Mouse (Mus musculus) olfactory bulb, adult 2 months (tissue): ENCODE measurements around the gene Pld1. TPM values are rescaled to one million over a fixed set of nuclear protein-coding genes. Genes with fewer than 3 reads are reported as not detected.

Experiments used
- H3K27ac ChIP-seq: fragments of 200-500 bp; 2 replicates; pipeline ENCODE4 v1.5.1; 2012; ENCODE audit warnings: low read depth, low read length; ENCODE audit not compliant: insufficient read depth
- H3K4me1 ChIP-seq: fragments of 200-500 bp; 2 replicates; pipeline ENCODE4 v1.6.1; 2012; ENCODE audit warnings: low read length; ENCODE audit not compliant: control insufficient read depth, insufficient read depth
- H3K4me3 ChIP-seq: fragments of 200-500 bp; 2 replicates; pipeline ENCODE4 v1.5.1; 2012; ENCODE audit warnings: mild to moderate bottlenecking, low read depth, low read length, moderate library complexity; ENCODE audit not compliant: insufficient read depth
- CTCF ChIP-seq: fragments of 200-500 bp; IDR thresholded peaks from 2 replicates; pipeline ENCODE4 v1.5.1; 2012; ENCODE audit warnings: low read depth, mild to moderate bottlenecking, low read length, moderate library complexity; ENCODE audit not compliant: insufficient read depth
- POLR2A ChIP-seq: fragments of 200-500 bp; IDR thresholded peaks from 2 replicates; pipeline ENCODE4 v1.6.1; 2012; ENCODE audit warnings: mild to moderate bottlenecking, low read depth, low read length, moderate library complexity; ENCODE audit not compliant: insufficient read depth
- WGBS: fragments of 180-500 bp; shearing (Covaris S2); methylation state at CpG from one replicate; pipeline ENCODE4 v1.1.7; 2018; 5-methylcytosine and 5-hydroxymethylcytosine counted together
- polyA plus RNA-seq: library from polyadenylated mRNA; stranded (reverse); fragments of >200 nt; gene quantifications from 2 replicates; pipeline ENCODE4 v1.2.4, GENCODE M21; 2012; ENCODE audit warnings: low replicate concordance; ENCODE audit not compliant: missing spikeins, insufficient read depth, insufficient read length

Pld1 gene
- polyA plus RNA-seq, 1 experiment, result not detected

DNA sequence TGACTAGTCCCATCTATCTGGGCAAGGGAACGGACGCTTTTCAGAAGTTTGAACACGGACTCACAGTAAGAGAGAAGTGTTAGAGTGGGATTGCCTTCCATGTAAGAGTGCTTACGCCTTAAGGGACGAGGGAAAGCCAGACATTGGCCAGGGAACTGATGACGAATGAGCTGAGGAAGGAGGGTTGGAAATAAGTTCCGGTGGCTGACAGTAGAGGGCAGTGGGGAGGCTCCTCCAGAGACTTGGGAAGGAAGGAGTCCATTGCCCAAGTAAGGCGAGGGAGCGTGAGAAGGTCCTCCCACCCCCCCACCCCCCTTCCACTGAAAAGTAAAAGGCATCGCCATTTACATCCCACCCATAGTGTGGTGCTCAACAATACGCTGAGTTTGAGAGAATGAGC, 69.2 kb downstream of the Pld1 start:
- no peak overlapping the region for H3K4me3 ChIP-seq
- WGBS, result 90% methylated on average over 11 of the region's 11 CpGs
- TF ChIP-seq POLR2A (no peak), CTCF (no peak)
- H3K4me1 ChIP-seq, result no peaks in the 10 kb centered on the region
- no peak overlapping the region for H3K27ac ChIP-seq

DNA sequence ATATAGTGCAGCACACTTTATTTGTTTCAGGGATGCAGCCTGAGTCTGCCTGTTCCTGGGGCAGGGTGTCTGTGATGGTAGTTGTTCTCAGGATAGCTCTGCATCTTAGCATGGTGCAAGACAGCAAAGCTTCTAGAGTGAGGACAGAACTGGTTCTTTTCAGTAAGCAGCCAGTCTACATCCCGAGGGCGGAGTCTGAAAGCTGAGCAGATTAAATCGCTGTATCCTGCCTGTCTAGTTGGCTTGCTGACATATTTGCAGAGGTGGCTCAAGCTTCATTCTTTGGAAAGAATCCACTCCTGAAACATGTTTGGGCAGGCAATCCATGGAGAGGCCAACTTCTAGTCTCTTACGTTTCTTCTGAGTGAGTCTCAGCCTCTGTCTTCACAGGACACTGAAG, 69.9 kb downstream of the Pld1 start:
- TF ChIP-seq CTCF, result no peak
- no peak for TF ChIP-seq POLR2A
- 78% methylated on average over 4 of the region's 4 CpGs for WGBS
- H3K27ac ChIP-seq, result no peak overlapping the region
- no peak overlapping the region for H3K4me3 ChIP-seq
- H3K4me1 ChIP-seq, result no peaks in the 10 kb centered on the region

GRCm38 (mm10) chr3:28012177-28012576, 73.7 kb downstream of the Pld1 start:
- no peak for TF ChIP-seq POLR2A
- no peak for TF ChIP-seq CTCF
- no peaks in the 10 kb centered on the region for H3K4me1 ChIP-seq
- H3K27ac ChIP-seq, result no peak overlapping the region
- no peak overlapping the region for H3K4me3 ChIP-seq
- 90% methylated on average over 7 of the region's 7 CpGs for WGBS

- no peak for TF ChIP-seq POLR2A
- TF ChIP-seq CTCF, result no peak
- H3K4me3 ChIP-seq, result no peak overlapping the region
- no peaks in the 10 kb centered on the region for H3K4me1 ChIP-seq
- 53% methylated on average over 6 of the region's 6 CpGs for WGBS
- H3K27ac ChIP-seq, result no peak overlapping the region
Measured at GRCm38 (mm10) chr3:28013441-28013840, 74.9 kb downstream of the Pld1 start.

- TF ChIP-seq CTCF, result no peak
- TF ChIP-seq POLR2A, result no peak
- no peaks in the 10 kb centered on the region for H3K4me1 ChIP-seq
- H3K27ac ChIP-seq, result no peak overlapping the region
- H3K4me3 ChIP-seq, result no peak overlapping the region
- WGBS, result 59% methylated on average over 2 of the region's 2 CpGs
Measured at GRCm38 (mm10) chr3:28017002-28017401, 78.5 kb downstream of the Pld1 start.

- H3K4me3 ChIP-seq, result no peak overlapping the region
- no peak for TF ChIP-seq POLR2A
- no peak overlapping the region for H3K27ac ChIP-seq
- 63% methylated on average over 4 of the region's 4 CpGs for WGBS
- no peaks in the 10 kb centered on the region for H3K4me1 ChIP-seq
Measured at GRCm38 (mm10) chr3:28019727-28020126, 81.2 kb downstream of the Pld1 start.

DNA sequence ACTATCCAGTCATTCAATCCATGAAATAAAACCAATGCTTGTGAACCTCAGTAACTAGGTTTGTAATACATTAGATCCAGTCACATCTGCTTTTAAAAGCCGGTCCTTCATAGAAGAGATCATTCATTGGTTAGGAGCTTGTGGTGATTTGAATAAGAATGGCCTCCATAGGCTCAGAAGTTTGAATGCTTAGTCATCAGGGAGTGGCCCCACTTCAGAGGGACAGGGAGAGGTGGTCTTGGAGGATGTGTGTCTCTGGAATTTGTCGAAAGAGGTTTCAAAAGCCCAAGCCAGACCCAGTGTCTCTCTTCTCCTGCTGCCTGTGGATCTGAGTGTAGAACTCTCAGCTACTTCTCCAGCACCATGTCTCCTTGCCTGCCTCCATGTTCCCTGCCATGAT, 81.9 kb downstream of the Pld1 start:
- no peak overlapping the region for H3K4me3 ChIP-seq
- no peak overlapping the region for H3K27ac ChIP-seq
- no peaks in the 10 kb centered on the region for H3K4me1 ChIP-seq
- 90% methylated on average over 2 of the region's 2 CpGs for WGBS
- TF ChIP-seq POLR2A (no peak), CTCF (no peak)

DNA sequence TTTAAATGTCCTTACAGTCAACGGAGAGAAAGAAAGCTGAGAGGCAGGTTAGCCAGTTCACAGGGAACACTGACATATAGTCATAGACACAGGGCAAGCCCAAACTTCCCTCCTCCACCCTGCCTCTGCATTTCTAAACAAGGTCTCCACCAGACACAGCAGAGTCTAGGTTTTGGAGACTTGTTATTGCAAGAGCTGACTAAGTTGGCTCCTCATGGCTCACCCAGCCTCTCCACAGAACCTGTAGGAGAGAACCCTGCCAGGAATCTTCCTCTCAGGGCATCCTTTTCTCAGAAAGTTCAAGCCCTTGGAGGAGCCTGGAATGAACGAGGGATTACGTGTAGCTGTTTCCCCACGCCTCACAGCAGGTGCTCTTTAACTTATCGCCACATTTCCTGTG, 83.7 kb downstream of the Pld1 start:
- no peaks in the 10 kb centered on the region for H3K4me1 ChIP-seq
- 91% methylated on average over 5 of the region's 5 CpGs for WGBS
- TF ChIP-seq CTCF, result no peak
- no peak for TF ChIP-seq POLR2A
- no peak overlapping the region for H3K4me3 ChIP-seq
- no peak overlapping the region for H3K27ac ChIP-seq

DNA sequence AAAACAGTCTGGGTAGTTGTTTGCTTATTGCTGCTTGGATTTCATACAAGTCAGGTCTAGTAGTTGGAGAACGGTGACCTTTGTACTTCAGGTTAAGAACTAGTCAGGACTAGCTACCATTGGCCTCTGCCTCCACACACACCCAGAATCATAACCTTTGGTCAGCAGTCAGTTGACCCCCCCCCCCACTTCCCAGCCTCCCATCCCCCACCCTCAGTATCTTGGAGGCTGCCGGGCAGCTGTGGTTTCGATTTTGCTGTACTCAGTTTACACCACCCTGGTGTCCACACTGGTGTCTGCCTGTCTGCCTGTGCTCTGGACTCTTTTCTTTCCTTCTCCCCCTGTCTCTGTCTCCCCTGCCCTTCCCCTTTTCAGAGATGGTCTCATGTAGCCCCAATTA, 88.4 kb downstream of the Pld1 start:
- TF ChIP-seq POLR2A, result no peak
- TF ChIP-seq CTCF, result no peak
- H3K27ac ChIP-seq, result no peak overlapping the region
- no peak overlapping the region for H3K4me3 ChIP-seq
- WGBS, result 79% methylated on average over 3 of the region's 3 CpGs
- H3K4me1 ChIP-seq, result no peaks in the 10 kb centered on the region

GRCm38 (mm10) chr3:28028456-28028855, 90.0 kb downstream of the Pld1 start:
- TF ChIP-seq POLR2A (no peak), CTCF (no peak)
- H3K27ac ChIP-seq, result no peak overlapping the region
- 90% methylated on average over 10 of the region's 10 CpGs for WGBS
- no peaks in the 10 kb centered on the region for H3K4me1 ChIP-seq
- no peak overlapping the region for H3K4me3 ChIP-seq

DNA sequence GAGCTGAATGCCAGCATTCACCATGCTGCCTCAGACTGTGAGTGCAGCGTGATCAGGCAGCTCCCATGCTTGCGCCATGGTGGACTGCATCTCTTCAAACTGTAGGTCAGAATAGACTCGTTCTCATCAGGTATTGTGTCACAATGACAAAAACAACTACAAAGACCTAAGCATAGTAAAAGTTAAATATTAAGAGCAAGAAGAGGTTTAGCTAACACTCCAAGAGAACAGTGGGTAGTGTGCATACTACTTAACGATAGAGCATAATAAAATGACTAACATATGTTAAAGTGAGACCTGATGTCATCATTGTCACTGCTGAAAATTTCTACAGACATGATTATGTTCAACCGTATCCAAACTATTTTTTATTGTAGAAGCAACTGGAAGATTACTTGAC, 92.4 kb downstream of the Pld1 start:
- no peak overlapping the region for H3K27ac ChIP-seq
- no peaks in the 10 kb centered on the region for H3K4me1 ChIP-seq
- TF ChIP-seq CTCF (no peak), POLR2A (no peak)
- no peak overlapping the region for H3K4me3 ChIP-seq
- WGBS, result 95% methylated on average over 5 of the region's 5 CpGs
